Mouse (Mus musculus) embryonic facial prominence, embryonic 10.5 days (tissue): ENCODE measurements around the gene Kctd10. TPM values are rescaled to one million over a fixed set of nuclear protein-coding genes. Genes with fewer than 3 reads are reported as not detected.

Experiments used
- DNase-seq: peaks from one replicate; pipeline ENCODE4 v3.0.0-alpha.2; 2017; ENCODE audit warnings: low spot score
- H3K27ac ChIP-seq: fragments of 300-500 bp; sonication (generic); replicated peaks from 2 replicates; pipeline ENCODE4 v1.5.1; 2016; ENCODE audit warnings: mild to moderate bottlenecking
- H3K27me3 ChIP-seq: fragments of 300-500 bp; sonication (generic); replicated peaks from 2 replicates; pipeline ENCODE4 v1.6.1; 2016; ENCODE audit warnings: low read depth, mild to moderate bottlenecking; ENCODE audit not compliant: poor library complexity, severe bottlenecking
- H3K36me3 ChIP-seq: fragments of 300-500 bp; sonication (generic); replicated peaks from 2 replicates; pipeline ENCODE4 v1.6.1; 2016; ENCODE audit warnings: mild to moderate bottlenecking, moderate library complexity
- H3K4me1 ChIP-seq: fragments of 300-500 bp; sonication (generic); 2 replicates; pipeline ENCODE4 v1.6.1; 2016
- H3K4me3 ChIP-seq: fragments of 300-500 bp; sonication (generic); 2 replicates; pipeline ENCODE4 v1.5.1; 2016; ENCODE audit warnings: mild to moderate bottlenecking, moderate library complexity
- H3K9me3 ChIP-seq: fragments of 300-500 bp; sonication (generic); 2 replicates; pipeline ENCODE4 v1.6.1; 2016; ENCODE audit warnings: mild to moderate bottlenecking
- WGBS: fragments of 180-500 bp; shearing (Covaris S2); methylation state at CpG from one replicate; pipeline ENCODE4 v1.1.7; 2016; 5-methylcytosine and 5-hydroxymethylcytosine counted together
- polyA plus RNA-seq: library from polyadenylated mRNA; unstranded; fragments of >200 nt; fragmentation: Nextera tagmentation; extraction: Ambion mirVana; gene quantifications from 2 replicates; pipeline ENCODE4 v1.2.1, GENCODE M21; 2016

Gene Kctd10
- polyA plus RNA-seq, 1 experiment from 2014 or later, result 112 TPM

DNA sequence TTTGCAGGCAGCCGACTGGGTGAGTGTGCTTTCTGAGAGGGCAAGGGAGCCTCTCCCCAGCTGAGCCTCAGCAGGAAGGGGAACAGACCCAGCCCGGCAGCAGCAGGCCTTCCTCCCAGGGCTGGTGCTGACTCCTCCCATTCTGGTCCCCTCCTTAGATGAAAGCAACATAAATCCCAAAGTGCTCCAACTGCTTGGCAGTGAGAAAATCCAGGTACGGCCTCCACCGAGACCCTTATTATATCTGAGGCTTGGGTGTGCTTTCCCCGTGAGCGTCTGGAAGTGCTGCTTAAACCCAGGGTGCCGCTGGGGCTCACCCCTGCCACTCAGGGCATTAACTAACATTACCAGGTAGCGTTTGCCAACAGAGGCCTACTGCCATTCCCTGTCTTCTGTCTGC is 20.7 kb downstream of the Kctd10 start:
- Histone ChIP-seq H3K27ac (no peak overlapping the region; the same call in 1 of the 2 replicates), H3K36me3 (peaks cover 61% of the 10 kb centered on the region), H3K4me1 (peaks cover 27% of the 10 kb centered on the region), H3K9me3 (no peaks in the 10 kb centered on the region), H3K4me3 (no peak overlapping the region), H3K27me3 (no peaks in the 10 kb centered on the region)
- 63% methylated on average over 8 of the region's 8 CpGs for WGBS
- DNase-seq, result no peak

DNA sequence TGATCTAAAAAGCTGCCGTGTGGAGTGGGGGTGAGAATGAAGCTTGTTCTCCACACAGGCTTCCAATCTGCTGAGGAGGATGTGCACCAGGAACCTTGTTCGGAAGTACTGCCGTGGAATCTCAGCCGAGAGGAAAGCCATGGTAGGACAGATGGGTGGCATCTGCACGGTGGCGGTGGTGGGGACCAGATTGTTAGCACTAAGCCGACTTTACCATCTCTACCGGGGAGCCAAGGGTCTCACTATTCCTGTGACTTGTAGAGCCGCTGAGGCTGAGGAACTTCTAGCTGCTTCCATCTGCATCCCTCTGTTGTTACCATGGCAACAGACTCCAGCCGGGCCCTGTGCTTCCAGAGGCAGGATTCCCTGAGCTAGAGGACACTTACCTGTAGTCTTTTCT is 21.5 kb downstream of the Kctd10 start:
- Histone ChIP-seq H3K9me3 (no peaks in the 10 kb centered on the region), H3K27me3 (no peaks in the 10 kb centered on the region), H3K4me1 (peaks cover 27% of the 10 kb centered on the region), H3K27ac (no peak overlapping the region), H3K4me3 (no peak overlapping the region), H3K36me3 (peaks cover 53% of the 10 kb centered on the region)
- WGBS, result 80% methylated on average over 10 of the region's 10 CpGs
- no peak for DNase-seq

DNA sequence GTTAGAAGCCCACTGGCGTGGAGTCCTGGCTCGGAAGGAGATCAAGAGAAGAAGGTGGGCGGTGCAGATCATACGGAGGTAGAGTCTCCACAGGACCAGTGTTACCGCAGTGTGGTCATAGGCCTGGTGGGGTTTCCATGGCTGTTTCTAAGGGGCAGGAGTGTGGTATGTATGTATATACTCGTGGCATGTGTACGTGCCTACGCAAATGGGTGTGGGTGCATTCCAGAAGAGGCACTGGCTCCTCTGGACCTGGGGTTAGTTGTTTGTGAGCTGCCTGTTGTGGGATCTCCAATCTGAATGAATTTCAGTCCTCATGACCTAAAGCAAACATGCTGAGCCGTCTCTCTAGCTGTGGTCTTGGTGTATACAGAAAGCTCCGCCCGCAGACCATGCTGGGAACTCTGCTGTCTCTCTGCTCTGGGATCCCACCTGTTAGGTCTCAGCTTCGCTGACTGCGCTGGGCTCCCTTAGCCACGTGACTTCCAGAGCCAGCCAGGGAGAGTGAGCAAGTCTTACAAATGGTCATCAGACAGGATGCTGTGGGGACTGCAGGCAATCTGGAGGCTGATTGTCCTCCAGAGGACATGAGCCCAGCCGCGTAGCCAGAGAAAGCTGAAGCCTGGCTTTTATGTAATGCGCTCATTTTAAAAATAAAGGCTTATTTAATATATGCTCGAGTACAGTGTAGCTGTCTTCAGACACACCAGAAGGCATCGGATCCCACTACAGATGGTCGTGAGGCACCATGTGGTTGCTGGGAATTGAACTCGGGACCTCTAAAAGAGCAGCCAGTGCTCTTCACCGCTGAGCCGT is 23.2 kb downstream of the Kctd10 start:
- WGBS, result 55% methylated on average over 23 of the region's 23 CpGs
- Histone ChIP-seq H3K36me3 (peaks cover 36% of the 10 kb centered on the region), H3K4me1 (peaks cover 27% of the 10 kb centered on the region), H3K4me3 (peak overlapping the region; percentile 33), H3K27me3 (no peaks in the 10 kb centered on the region), H3K27ac (peak overlapping the region; percentile 60; the same call in 1 of the 2 replicates), H3K9me3 (no peaks in the 10 kb centered on the region)
- peak; percentile 50 for DNase-seq

DNA sequence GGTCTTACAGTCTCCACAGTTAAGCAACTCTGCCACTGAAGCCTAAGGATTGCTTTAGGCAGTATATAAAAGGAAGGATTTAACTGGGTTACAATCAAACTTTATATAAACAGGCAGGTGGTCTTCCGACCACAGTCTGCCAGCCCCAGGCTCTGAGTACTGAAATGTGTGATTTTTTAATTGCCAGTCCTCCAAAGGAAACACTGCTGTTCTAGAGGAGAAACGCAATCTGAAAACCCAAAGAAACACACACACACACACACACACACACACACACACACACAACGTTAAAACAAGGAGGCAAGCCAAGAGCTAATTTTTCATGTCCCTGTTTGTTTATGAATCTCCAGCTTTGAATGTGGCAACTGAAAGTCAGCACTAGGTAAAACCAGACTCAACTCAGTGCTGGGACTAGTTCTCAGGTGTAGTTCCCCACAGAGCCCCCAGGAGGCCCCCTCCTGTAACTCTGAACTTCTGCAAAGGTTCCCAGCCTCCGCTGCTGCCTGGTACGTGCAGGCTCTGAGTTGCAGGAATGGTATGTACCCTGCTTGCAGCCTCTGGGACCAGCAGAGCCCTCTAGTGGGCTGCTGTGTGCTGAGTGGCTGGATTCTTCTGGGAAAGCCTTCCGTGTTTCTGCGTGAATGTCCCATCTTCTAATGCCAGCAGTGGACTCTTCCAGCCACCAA is 23.9 kb downstream of the Kctd10 start:
- Histone ChIP-seq H3K27ac (peak overlapping the region; percentile 60; the same call in 1 of the 2 replicates), H3K36me3 (peaks cover 29% of the 10 kb centered on the region), H3K4me3 (peak overlapping the region; percentile 33), H3K27me3 (no peaks in the 10 kb centered on the region), H3K9me3 (no peaks in the 10 kb centered on the region), H3K4me1 (peaks cover 27% of the 10 kb centered on the region)
- WGBS, result 32% methylated on average over 7 of the region's 7 CpGs
- peak; percentile 84 for DNase-seq

DNA sequence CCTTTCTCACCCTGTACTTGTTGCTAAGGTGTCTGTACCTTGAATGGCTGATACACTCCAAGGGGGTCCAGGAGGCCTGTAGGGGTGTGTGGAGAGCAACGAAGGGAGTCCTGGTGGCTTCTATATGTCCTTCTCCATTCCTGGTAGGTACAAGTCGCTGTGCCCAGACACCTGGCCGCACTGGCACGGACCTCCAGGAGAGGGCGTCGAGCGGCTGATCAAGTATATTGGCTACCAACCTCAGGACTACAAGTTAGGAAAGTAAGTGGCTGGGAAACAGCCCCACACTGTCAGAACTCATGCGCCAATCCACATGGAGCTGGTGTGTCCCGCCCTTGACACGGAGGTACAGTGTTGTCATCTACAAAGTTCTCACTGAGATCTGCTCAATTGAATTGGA is 28.8 kb downstream of the Kctd10 start:
- H3K27ac ChIP-seq, result no peak overlapping the region
- 62% methylated on average over 10 of the region's 10 CpGs for WGBS
- H3K9me3 ChIP-seq, result no peaks in the 10 kb centered on the region
- no peak overlapping the region for H3K4me3 ChIP-seq
- DNase-seq, result no peak
- H3K36me3 ChIP-seq, result no peaks in the 10 kb centered on the region
- H3K4me1 ChIP-seq, result peaks cover 10% of the 10 kb centered on the region
- H3K27me3 ChIP-seq, result no peaks in the 10 kb centered on the region

DNA sequence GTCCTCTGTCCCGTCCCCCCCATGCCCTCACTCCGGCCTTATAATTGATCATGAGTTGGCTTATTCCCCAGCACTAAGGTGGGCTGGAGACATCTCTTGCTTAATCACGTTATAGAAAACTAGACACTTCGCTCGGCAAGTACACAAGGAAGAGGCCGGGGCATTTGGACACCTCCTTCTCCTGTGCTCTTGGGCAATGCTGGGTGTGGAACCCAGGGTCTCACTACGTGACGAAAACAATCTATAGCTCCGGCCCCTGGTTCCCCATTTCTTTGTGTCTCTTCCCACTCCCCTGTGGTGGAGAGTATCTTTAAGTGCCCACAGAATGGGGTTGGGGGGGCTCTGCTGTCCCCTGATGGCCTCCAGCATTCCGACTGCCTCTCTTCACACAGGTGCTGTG is 33.3 kb downstream of the Kctd10 start:
- no peaks in the 10 kb centered on the region for H3K9me3 ChIP-seq
- H3K4me3 ChIP-seq, result no peak overlapping the region
- peaks cover 10% of the 10 kb centered on the region; the same call in 1 of the 2 replicates for H3K4me1 ChIP-seq
- H3K27ac ChIP-seq, result no peak overlapping the region
- H3K36me3 ChIP-seq, result no peaks in the 10 kb centered on the region
- DNase-seq, result no peak
- 87% methylated on average over 10 of the region's 10 CpGs for WGBS
- no peaks in the 10 kb centered on the region for H3K27me3 ChIP-seq

DNA sequence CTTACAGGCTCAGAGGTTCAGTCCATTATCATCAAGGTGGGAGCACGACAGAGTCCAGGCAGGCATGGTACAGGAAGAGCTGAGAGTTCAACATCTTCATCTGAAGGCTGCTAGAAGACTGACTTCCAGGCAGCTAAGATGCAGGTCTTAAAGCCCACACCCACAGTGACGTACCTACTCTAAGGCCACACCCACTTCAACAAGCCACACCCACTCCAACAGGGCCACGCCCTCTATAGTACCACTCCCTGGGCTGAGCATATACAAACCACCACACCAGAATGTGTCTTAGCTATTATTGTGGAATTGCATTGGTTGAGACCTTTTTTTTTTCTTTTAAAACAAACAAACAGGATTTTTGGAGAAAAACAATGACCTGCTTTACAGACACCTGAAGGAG is 34.8 kb downstream of the Kctd10 start:
- Histone ChIP-seq H3K4me1 (peaks cover 10% of the 10 kb centered on the region; the same call in 1 of the 2 replicates), H3K27me3 (no peaks in the 10 kb centered on the region), H3K4me3 (no peak overlapping the region), H3K9me3 (no peaks in the 10 kb centered on the region), H3K36me3 (no peaks in the 10 kb centered on the region), H3K27ac (no peak overlapping the region)
- DNase-seq, result no peak
- 63% methylated on average over 3 of the region's 3 CpGs for WGBS

DNA sequence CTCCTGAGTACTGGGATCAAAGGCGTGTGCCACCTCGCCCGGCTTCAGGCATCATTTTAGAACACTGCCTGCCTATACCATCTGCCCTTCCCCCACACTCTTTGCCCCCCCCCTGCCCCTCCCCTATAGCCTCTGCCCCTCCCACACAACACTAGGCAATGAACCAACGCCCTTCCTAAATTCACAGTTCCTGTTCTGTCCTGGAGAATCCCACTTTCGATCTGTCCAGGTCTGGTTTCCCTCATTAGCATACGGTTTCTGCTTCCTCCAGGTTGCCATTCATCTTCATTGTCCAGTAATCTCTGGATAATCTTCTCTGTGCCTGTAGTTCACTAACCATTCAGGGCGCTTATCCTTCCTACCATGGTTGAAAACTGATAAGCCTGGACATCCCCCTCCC is 36.7 kb downstream of the Kctd10 start:
- WGBS, result 88% methylated on average over 7 of the region's 7 CpGs
- Histone ChIP-seq H3K9me3 (no peaks in the 10 kb centered on the region), H3K4me1 (peaks cover 10% of the 10 kb centered on the region; the same call in 1 of the 2 replicates), H3K4me3 (no peak overlapping the region), H3K36me3 (no peaks in the 10 kb centered on the region), H3K27ac (no peak overlapping the region), H3K27me3 (peaks cover 3% of the 10 kb centered on the region; the same call in 1 of the 2 replicates)
- no peak for DNase-seq

DNA sequence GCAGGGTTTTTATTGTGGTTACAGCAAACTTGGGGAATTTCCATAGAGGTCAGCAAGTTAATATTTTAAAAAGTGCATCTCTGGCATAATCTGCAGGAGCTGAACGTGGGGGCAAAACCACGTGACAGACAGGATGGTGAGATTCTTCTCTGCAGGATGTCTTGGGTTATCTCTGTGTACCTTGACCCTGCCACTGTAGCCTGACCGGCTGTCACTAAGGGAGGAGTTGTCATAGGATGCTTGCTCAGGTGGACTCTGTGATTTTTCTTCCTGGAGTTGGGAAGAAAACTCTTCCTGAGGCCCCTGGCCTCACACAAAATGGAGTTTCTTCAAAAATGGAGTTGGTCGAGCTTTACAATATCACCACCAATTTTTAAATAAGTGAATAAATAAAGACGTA is 37.3 kb downstream of the Kctd10 start:
- H3K4me3 ChIP-seq, result no peak overlapping the region
- peaks cover 3% of the 10 kb centered on the region; the same call in 1 of the 2 replicates for H3K27me3 ChIP-seq
- no peaks in the 10 kb centered on the region for H3K9me3 ChIP-seq
- H3K36me3 ChIP-seq, result no peaks in the 10 kb centered on the region
- no peak for DNase-seq
- peaks cover 9% of the 10 kb centered on the region; the same call in 1 of the 2 replicates for H3K4me1 ChIP-seq
- 85% methylated on average over 5 of the region's 5 CpGs for WGBS
- no peak overlapping the region for H3K27ac ChIP-seq

DNA sequence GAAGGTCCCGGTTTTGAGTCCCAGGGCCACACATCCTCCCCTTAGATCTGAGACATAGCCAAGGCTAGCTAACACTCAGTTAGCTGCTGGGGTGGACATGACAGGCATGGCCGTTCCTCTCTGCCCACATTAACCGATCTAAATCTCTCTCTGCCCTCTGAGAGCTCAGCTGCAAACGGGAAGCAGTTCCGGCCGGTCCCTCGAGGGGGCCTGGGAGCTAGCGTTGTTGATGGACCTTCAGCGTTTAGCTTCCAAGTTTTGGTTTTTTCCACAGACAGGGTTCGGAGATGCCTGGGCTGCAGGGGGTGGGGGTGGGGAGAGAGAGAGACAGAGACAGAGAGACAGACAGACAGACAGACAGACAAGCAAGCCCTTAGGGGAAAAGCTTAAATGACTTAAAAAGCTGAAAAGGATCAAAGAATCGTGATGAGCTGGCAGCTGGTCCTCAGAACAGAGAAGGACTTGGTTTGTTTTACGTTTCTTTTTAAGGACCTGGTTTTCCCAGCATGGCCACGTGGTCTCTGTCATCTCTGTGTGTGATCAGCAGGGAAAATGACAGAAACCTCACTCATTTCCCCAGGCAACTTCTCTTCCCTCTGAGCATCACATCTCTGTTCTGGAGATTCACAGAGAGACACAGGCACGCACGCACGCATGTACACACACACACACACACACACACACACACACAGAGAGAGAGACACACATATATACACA is 56.4 kb downstream of the Kctd10 start:
- H3K27me3 ChIP-seq, result no peaks in the 10 kb centered on the region; the same call in 1 of the 2 replicates
- peaks cover 12% of the 10 kb centered on the region for H3K4me1 ChIP-seq
- no peak overlapping the region; the same call in 1 of the 2 replicates for H3K27ac ChIP-seq
- no peaks in the 10 kb centered on the region for H3K9me3 ChIP-seq
- 21% methylated on average over 16 of the region's 16 CpGs for WGBS
- no peaks in the 10 kb centered on the region for H3K36me3 ChIP-seq
- H3K4me3 ChIP-seq, result peak overlapping the region; percentile 21; the same call in 1 of the 2 replicates
- DNase-seq, result peak; percentile 79

DNA sequence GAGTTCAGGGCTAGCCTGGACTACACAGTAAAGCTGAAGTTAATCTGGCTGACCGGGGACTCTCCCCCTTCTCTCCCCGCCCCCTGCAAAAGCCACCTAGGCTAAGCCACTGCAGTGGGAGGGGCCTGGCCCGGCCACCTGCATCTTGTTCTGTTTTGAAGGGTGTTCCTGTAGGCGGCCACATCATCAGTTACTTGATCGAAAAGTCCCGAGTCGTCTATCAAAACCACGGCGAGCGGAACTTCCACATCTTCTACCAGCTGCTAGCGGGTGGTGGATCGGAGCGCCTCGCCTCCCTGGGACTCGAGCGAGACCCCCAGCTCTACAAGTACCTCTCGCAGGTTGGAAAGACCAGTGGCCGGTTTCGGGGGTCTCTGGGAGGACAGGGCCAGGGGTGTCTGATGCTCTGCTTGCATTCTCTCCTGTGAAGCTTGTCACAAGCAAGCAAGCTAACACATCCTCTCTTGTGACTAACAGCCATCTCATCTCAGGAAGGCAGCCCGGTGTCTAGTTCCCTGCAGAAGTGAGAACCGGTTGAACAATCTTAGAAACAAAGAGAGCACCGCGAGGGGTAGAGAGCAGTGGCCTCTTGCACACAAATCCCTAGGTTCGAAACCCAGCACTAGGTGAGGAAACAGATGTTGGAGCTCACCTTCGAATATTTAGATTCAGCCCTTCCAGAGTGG is 57.1 kb downstream of the Kctd10 start:
- H3K4me1 ChIP-seq, result peaks cover 12% of the 10 kb centered on the region
- no peaks in the 10 kb centered on the region for H3K36me3 ChIP-seq
- no peak overlapping the region for H3K4me3 ChIP-seq
- no peak overlapping the region for H3K27ac ChIP-seq
- WGBS, result 58% methylated on average over 25 of the region's 25 CpGs
- no peak for DNase-seq
- H3K9me3 ChIP-seq, result no peaks in the 10 kb centered on the region
- no peaks in the 10 kb centered on the region; the same call in 1 of the 2 replicates for H3K27me3 ChIP-seq
